Mouse (Mus musculus): ENCODE results near the gene Gm39115. TPM values are rescaled to one million over a fixed set of nuclear protein-coding genes. Genes with fewer than 3 reads are reported as not detected.

Gene Gm39115
- total RNA-seq, 2 experiments from 2014 or later = not detected

- DNase-seq = peak; percentile 94 to 95
Measured at GRCm38 (mm10) chr7:142095183-142095931, 40.5 kb downstream of the Gm39115 start, which contains the start of gene Dusp8. Gene Dusp8, minus strand, starts transcription at chr7:142095843.

GRCm38 (mm10) chr7:142094301-142095143, 41.3 kb downstream of the Gm39115 start:
- DNase-seq = peak; percentile 35 to 61

- no peak for DNase-seq
Measured at GRCm38 (mm10) chr7:142093696-142094240, 42.1 kb downstream of the Gm39115 start.

GRCm38 (mm10) chr7:142092991-142093390, 42.8 kb downstream of the Gm39115 start:
- no peak for DNase-seq

GRCm38 (mm10) chr7:142091848-142092247, 44.0 kb downstream of the Gm39115 start:
- DNase-seq = no peak

- DNase-seq = no peak
Measured at GRCm38 (mm10) chr7:142089648-142090447, 46.0 kb downstream of the Gm39115 start.

- DNase-seq = peak; percentile 87
Measured at GRCm38 (mm10) chr7:142088886-142089285, 46.9 kb downstream of the Gm39115 start.

GRCm38 (mm10) chr7:142087069-142087652, 48.7 kb downstream of the Gm39115 start:
- DNase-seq = no peak

- no peak for DNase-seq
Measured at GRCm38 (mm10) chr7:142086159-142086905, 49.5 kb downstream of the Gm39115 start.

Other genes with a start within 250 kb of the Gm39115 start
- gene Tollip, start 217.5 kb downstream of the Gm39115 start, total RNA-seq (2021) = 10 to 100 TPM; 60.4 to 61.2 TPM
- gene Brsk2, start 186.3 kb downstream of the Gm39115 start, total RNA-seq (2021) = 1 to 10 TPM; 1.6 to 2.1 TPM
- gene Mob2, start 75.0 kb downstream of the Gm39115 start, total RNA-seq (2021) = 10 to 100 TPM; 48.1 to 58.4 TPM
- 10 to 100 TPM in 1 of 2 experiments, 1 to 10 TPM in 1; 7.4 to 28.9 TPM for gene Dusp8, start 40.2 kb downstream of the Gm39115 start, total RNA-seq (2021)
- not detected for gene Gm45618, start 15.3 kb downstream of the Gm39115 start, total RNA-seq (2021)
- not detected for gene Gm45337, start 8.6 kb upstream of the Gm39115 start, total RNA-seq (2021)
- not detected for gene Gm29735, start 21.1 kb upstream of the Gm39115 start, total RNA-seq (2021)
- gene Gm4553, start 29.7 kb upstream of the Gm39115 start, total RNA-seq (2021) = not detected
- not detected for gene Krtap5-2, start 40.0 kb upstream of the Gm39115 start, total RNA-seq (2021)
- not detected for gene Gm10153, start 54.4 kb upstream of the Gm39115 start, total RNA-seq (2021)
- gene Krtap5-3, start 65.3 kb upstream of the Gm39115 start, total RNA-seq (2021) = not detected
- gene Gm7579, start 75.8 kb upstream of the Gm39115 start, total RNA-seq (2021) = not detected
- not detected for gene Krtap5-5, start 93.9 kb upstream of the Gm39115 start, total RNA-seq (2021)
- gene Gm40460, start 105.0 kb upstream of the Gm39115 start, total RNA-seq (2021) = not detected
- gene Gm2431, start 122.3 kb upstream of the Gm39115 start, total RNA-seq (2021) = not detected
- gene Gm4559, start 138.3 kb upstream of the Gm39115 start, total RNA-seq (2021) = not detected
- gene Krtap5-1, start 161.1 kb upstream of the Gm39115 start, total RNA-seq (2021) = not detected
- gene Krtap5-4, start 167.5 kb upstream of the Gm39115 start, total RNA-seq (2021) = not detected
- 1 to 10 TPM; 3.0 to 4.4 TPM for gene Ifitm10, start 237.7 kb upstream of the Gm39115 start, total RNA-seq (2021)
- 1 to 10 TPM; 2.6 to 3.3 TPM for gene Gm49369, start 246.6 kb upstream of the Gm39115 start, total RNA-seq (2021)

Measured in adrenal gland, postnatal 36 days (tissue).